Mouse (Mus musculus): ENCODE results near the gene Hibadh. TPM values are rescaled to one million over a fixed set of nuclear protein-coding genes. Genes with fewer than 3 reads are reported as not detected.

The Hibadh gene
- polyA plus RNA-seq, 1 experiment from 2014 or later = 111 TPM

DNA sequence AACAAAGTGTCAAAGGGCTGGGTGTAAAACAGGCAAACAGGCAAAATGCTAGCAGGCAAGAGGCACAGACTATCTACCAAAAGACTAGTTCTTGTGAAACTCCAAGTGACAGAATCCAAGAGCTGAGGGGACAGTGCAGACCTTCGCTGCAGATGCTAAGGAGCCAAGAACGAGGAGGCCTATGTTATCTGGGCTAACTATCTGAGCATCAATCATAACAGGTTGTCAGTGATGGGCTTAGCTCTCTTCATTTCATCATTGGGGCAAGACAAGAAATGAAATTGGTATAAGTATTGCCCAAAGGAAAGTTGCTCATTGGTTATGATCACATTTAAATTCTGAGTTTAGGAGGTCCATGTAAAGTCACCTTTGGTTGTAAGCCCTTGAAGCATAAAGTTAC, 4.8 kb downstream of the Hibadh start:
- Histone ChIP-seq H3K36me3 (no peaks in the 10 kb centered on the region), H3K9me3 (no peaks in the 10 kb centered on the region), H3K9ac (no peak overlapping the region), H3K27ac (no peak overlapping the region), H3K4me3 (replicated peaks) (no peak overlapping the region), H3K27me3 (replicated peaks) (no peaks in the 10 kb centered on the region), H3K4me1 (0 out of 2 replicates have a peak, but pooled peaks cover 2% of the 10 kb centered on the region), H3K4me2 (no peak overlapping the region)
- no peak for ATAC-seq (ENCODE audit: insufficient read depth, low FRiP score, low read depth)
- 71% methylated on average over 2 of the region's 2 CpGs for WGBS

DNA sequence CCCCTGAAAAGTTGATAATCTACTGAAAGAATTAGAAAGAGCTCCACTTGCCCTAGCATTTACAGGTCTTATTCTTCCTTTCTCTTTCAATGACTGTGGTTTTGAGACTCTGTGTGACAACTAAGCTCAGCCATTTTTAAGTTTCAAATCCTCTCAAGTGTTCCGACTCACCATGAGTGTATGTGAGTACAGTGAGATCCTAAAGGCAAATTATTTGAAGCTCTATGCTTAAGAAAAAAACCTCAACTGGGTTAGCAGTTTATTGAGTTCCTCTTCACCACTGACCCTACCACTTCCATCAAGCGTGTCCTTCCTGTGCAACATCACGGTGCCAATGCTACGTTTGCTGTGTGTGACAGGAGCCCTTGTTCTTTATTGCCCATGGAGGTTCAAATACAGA, 9.6 kb downstream of the Hibadh start:
- Histone ChIP-seq H3K9ac (no peak overlapping the region), H3K27me3 (replicated peaks) (no peaks in the 10 kb centered on the region), H3K4me3 (replicated peaks) (no peak overlapping the region), H3K36me3 (peaks cover 1% of the 10 kb centered on the region; the same call in 1 of the 2 replicates), H3K4me2 (no peak overlapping the region), H3K27ac (no peak overlapping the region), H3K9me3 (no peaks in the 10 kb centered on the region), H3K4me1 (no peaks in the 10 kb centered on the region)
- ATAC-seq (ENCODE audit: insufficient read depth, low FRiP score, low read depth) = no peak
- 96% methylated on average over 4 of the region's 4 CpGs for WGBS

DNA sequence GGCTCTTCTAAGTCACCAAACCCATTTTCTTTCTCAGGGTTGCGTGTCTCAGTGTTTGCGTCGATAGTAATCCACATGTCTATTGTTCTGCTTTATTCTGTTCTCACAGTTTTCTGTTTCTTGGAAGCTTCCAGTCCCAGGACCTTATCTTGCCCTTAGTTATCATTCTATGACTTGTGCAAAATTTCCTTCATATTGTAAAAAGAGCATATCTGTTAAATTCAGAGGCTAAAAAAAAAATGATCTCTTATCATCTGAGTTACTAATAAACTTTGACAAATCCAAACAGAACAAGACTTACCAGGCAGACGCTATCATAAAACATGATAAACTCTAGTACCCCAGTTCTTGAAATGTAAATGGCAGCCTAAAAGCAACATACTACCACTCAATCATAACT, 11.0 kb downstream of the Hibadh start:
- Histone ChIP-seq H3K36me3 (peaks cover 4% of the 10 kb centered on the region; the same call in 1 of the 2 replicates), H3K4me2 (no peak overlapping the region), H3K4me3 (replicated peaks) (no peak overlapping the region), H3K9ac (no peak overlapping the region), H3K27me3 (replicated peaks) (no peaks in the 10 kb centered on the region), H3K4me1 (no peaks in the 10 kb centered on the region), H3K27ac (no peak overlapping the region), H3K9me3 (no peaks in the 10 kb centered on the region)
- WGBS = 82% methylated on average over 4 of the region's 4 CpGs
- no peak for ATAC-seq (ENCODE audit: insufficient read depth, low FRiP score, low read depth)

DNA sequence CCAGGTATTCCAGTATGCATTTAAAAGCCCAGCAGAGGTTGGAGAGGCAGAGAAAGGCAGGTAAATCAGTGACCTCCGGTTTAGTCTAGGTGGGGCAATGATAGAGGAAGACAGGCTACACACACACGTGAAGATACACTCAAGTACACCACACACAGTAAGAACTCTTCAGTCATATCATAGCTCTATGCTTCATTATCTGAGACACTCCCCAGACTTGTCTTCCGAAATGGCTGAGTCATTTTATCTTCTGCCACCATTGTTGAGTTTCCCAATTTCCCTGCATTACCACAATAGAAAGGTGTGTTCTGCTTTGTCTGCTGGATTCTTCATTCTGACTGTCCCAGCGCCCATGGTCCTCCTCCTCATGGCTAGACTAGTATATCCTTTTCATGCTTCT, 13.5 kb downstream of the Hibadh start:
- 92% methylated on average over 4 of the region's 4 CpGs for WGBS
- no peak overlapping the region for H3K9ac ChIP-seq
- H3K4me2 ChIP-seq = no peak overlapping the region
- H3K27me3 ChIP-seq (replicated peaks) = no peaks in the 10 kb centered on the region
- H3K4me1 ChIP-seq = no peaks in the 10 kb centered on the region; the same call in 1 of the 2 replicates
- H3K9me3 ChIP-seq = no peaks in the 10 kb centered on the region
- H3K36me3 ChIP-seq = peaks cover 4% of the 10 kb centered on the region; the same call in 1 of the 2 replicates
- no peak overlapping the region for H3K4me3 ChIP-seq (replicated peaks)
- no peak overlapping the region for H3K27ac ChIP-seq
- no peak for ATAC-seq (ENCODE audit: insufficient read depth, low FRiP score, low read depth)

DNA sequence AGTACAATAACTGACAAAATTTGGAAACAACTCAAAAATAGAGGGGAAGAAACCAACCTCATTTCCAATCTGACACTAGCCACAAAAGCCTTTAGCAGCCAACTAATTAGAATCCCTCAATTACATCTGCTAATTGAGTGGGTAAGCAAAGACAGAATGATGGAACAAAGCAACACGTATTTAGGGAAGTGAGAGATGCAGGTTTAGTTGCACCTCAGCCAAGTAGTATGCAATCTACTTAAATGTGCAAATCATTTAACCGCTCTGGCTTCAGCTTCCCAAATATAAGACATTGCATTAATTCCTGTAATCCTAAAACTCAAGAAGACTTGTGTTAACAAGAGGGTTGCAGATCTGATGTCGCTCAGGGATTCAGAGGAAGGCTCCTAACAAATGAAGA, 16.4 kb downstream of the Hibadh start:
- Histone ChIP-seq H3K4me3 (replicated peaks) (no peak overlapping the region), H3K36me3 (peaks cover 10% of the 10 kb centered on the region; the same call in 1 of the 2 replicates), H3K27me3 (replicated peaks) (no peaks in the 10 kb centered on the region), H3K9ac (no peak overlapping the region), H3K27ac (no peak overlapping the region), H3K4me1 (no peaks in the 10 kb centered on the region; the same call in 1 of the 2 replicates), H3K9me3 (no peaks in the 10 kb centered on the region), H3K4me2 (no peak overlapping the region)
- WGBS = 87% methylated on average over 3 of the region's 3 CpGs
- no peak for ATAC-seq (ENCODE audit: insufficient read depth, low FRiP score, low read depth)

DNA sequence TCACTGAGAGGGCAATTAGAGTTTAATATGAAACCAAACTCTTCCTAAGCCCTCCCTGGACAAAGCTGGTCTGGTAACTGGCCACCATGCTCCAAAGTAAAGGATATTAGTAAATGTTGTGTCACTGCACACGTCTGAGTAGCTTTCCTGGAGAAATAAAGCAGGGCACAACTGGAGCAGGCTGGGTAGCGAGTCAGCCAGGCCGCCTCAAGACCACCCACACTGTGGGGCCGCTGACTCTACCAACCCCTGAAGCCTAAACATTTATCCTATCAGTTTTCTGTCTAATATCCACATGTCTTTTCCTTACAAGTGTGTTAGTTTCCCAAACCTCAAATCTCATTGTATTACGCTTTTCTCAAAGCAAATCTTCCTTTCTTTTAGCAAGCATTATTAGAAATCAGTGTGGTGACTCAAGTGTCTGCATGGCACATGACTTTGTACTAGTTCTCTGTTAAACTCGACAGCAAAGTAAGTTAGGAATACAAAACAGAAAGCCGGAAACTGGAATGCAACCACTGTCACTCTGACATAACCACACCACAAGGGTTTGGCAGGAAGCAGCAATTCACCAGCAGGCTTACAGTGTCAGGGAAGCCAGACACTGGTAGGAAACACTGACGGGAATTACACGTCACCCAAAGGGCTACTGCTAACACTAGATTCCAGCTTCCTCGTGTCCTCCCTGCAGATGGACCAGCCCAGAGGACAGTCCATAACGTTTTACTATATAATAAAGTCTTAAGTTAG, 18.3 kb downstream of the Hibadh start:
- H3K4me2 ChIP-seq = no peak overlapping the region
- WGBS = 36% methylated on average over 11 of the region's 11 CpGs
- ATAC-seq (ENCODE audit: insufficient read depth, low FRiP score, low read depth) = no peak
- no peak overlapping the region for H3K4me3 ChIP-seq (replicated peaks)
- no peak overlapping the region for H3K9ac ChIP-seq
- H3K4me1 ChIP-seq = no peaks in the 10 kb centered on the region; the same call in 1 of the 2 replicates
- H3K36me3 ChIP-seq = peaks cover 10% of the 10 kb centered on the region; the same call in 1 of the 2 replicates
- H3K27ac ChIP-seq = peak overlapping the region; percentile 31; the same call in 1 of the 2 replicates
- H3K27me3 ChIP-seq (replicated peaks) = no peaks in the 10 kb centered on the region
- no peaks in the 10 kb centered on the region for H3K9me3 ChIP-seq

DNA sequence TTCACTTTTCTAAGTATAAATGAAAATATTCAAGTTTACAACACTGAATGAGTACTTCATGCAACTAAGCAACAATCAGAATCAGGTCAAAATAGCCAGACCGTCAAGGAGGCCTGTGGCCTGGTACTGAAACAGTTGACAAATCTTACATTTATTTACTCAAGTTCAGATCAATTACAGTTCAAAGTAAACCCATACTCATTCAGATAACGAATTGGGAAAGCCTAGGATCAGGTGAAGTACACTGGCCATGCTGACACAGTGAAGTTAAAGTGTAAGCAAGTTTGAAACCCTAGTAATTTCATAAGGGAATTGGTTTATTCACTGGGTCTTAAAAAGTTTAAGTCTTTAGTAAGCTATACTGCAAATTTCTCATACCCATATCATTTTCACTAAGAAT, 20.1 kb downstream of the Hibadh start:
- WGBS = 50% methylated on average over 2 of the region's 2 CpGs
- ATAC-seq (ENCODE audit: insufficient read depth, low FRiP score, low read depth) = no peak
- Histone ChIP-seq H3K9me3 (no peaks in the 10 kb centered on the region), H3K36me3 (peaks cover 6% of the 10 kb centered on the region; the same call in 1 of the 2 replicates), H3K4me3 (replicated peaks) (no peak overlapping the region), H3K4me2 (no peak overlapping the region), H3K27ac (no peak overlapping the region), H3K9ac (no peak overlapping the region), H3K27me3 (replicated peaks) (no peaks in the 10 kb centered on the region), H3K4me1 (no peaks in the 10 kb centered on the region; the same call in 1 of the 2 replicates)

DNA sequence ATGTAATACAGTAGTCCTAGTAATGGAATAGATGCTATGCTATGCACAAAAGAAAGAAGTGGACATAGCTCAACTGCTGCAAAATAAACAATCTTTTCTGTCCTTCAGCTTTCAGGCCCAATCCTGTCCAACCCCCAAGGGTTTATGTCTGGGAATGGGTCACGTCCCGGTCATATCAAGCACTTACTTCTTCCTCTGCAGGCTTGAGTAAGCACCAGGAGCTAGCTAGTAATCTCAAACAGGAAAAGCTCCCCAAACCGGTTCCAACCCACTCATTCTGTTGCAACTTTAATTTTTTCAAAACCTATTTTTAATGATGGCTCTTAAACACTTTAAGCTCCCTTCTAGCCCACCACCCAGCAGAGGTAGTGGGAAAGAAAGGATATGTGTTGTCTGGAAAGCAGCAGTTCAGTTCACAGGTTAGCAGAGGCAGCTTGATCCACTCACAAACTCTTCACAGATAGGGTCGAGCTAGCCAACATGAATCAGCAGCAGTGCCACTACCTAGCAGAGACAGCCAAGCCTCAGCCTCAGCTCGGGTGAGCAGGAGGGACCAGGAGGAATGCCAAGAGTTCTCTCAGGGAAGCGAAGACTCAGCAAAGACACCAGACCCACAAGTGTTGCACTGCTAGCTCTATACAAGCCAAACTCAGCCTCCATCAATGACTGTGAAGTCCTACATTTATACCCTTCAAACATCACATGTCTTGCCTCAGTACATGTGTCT, 30.4 kb downstream of the Hibadh start:
- Histone ChIP-seq H3K27ac (peak overlapping the region; percentile 87), H3K4me2 (no peak overlapping the region; the same call in 1 of the 2 replicates), H3K9me3 (no peaks in the 10 kb centered on the region), H3K27me3 (replicated peaks) (no peaks in the 10 kb centered on the region), H3K9ac (no peak overlapping the region), H3K4me1 (no peaks in the 10 kb centered on the region), H3K36me3 (no peaks in the 10 kb centered on the region), H3K4me3 (replicated peaks) (no peak overlapping the region)
- ATAC-seq (ENCODE audit: insufficient read depth, low FRiP score, low read depth) = peak; percentile 87
- WGBS = 47% methylated on average over 6 of the region's 6 CpGs

DNA sequence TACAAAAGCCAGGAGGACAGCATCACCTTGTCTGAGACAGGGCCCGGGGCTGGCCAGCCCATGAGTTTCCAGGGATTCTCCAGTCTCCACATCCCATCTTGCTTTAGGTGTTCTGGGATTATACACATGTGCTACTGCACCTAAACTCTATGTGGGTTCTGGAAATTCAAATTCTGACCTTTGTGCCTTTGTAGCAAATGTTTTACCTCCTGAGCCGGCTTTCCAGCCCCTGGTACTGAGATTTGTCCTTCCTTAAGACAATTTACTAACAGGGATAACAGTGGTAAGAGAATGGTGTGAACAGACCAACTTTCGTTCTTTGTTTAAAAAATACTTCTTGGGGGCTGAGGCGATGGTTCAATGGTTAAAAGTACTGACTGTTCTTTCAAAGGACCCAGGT, 32.1 kb downstream of the Hibadh start:
- Histone ChIP-seq H3K4me2 (no peak overlapping the region), H3K9me3 (no peaks in the 10 kb centered on the region), H3K27ac (no peak overlapping the region), H3K27me3 (replicated peaks) (no peaks in the 10 kb centered on the region), H3K4me3 (replicated peaks) (no peak overlapping the region), H3K36me3 (no peaks in the 10 kb centered on the region), H3K9ac (no peak overlapping the region), H3K4me1 (no peaks in the 10 kb centered on the region)
- 86% methylated on average over 4 of the region's 4 CpGs for WGBS
- no peak for ATAC-seq (ENCODE audit: insufficient read depth, low FRiP score, low read depth)

DNA sequence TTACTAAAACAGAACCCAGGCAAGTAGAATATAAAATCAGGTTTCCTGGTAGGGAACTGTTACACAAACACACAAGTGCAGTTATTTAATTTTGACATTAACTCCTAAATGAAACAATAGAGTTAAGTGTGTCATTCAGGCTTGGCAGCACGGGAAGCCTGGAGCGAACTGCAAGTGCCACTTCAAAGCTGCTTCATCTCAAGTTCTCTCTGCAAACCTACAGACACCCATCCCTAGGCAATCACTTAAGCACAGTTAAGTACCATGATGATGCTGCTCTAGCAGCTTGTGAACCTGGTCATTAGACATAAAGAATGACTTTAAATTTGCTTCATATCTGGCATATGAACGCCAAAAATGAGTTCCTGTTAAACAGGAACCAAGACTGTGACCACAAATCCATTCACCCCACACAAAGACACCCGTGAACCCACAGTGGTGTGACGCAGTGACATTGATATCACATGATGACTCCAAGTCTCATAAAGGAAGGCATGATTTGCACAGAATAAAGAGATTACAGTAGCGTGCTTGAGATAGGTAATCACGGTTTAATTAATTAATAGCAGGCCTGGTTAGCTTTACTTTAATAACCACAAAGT, 33.3 kb downstream of the Hibadh start:
- Histone ChIP-seq H3K36me3 (no peaks in the 10 kb centered on the region), H3K27me3 (replicated peaks) (no peaks in the 10 kb centered on the region), H3K9ac (no peak overlapping the region), H3K4me1 (no peaks in the 10 kb centered on the region), H3K4me2 (no peak overlapping the region), H3K27ac (no peak overlapping the region), H3K9me3 (no peaks in the 10 kb centered on the region), H3K4me3 (replicated peaks) (no peak overlapping the region)
- 80% methylated on average over 7 of the region's 7 CpGs for WGBS
- no peak for ATAC-seq (ENCODE audit: insufficient read depth, low FRiP score, low read depth)

DNA sequence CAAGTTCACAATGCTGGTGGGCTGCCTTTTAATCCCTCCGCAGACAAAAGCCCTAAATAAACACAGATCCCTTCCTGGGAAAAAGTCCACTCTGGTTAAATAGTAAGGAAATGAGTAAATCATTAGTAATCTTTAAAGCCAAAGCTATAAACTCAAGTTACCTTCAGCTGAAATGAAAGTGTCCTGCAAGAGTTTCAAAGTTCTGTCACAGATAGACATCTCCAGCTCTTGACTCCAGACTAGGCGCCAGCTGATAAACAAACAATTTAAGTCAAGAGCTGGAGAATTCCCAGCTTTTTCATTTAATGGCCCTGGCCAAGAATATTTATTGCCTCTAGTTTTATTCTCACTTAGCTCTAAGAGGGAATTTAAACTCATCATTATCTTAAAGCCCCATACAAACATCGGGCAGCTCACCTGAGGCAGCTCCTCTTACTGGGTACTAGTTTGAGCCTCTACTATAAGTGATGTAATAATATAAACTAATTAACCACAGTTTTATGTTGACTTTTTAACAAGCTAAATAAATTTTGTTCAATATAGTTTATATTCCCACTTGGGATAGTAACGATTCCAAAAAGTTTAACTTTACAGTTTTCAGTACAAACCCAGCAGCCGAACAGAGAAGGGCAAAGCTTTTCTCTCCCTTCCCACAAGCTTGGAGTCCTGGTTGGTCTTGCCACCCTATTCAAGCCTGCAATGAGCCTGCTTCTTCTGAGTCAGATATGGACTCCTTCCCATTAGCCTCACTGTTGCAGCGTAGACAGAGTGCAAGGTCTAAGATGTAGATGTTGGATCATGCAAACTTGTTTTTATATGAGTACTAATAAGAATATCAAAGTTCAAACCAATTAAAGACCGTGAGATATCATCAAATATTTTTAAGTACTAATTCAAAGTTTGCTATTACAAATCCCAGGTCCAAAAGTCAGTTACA, 38.2 kb downstream of the Hibadh start:
- Histone ChIP-seq H3K27me3 (replicated peaks) (no peaks in the 10 kb centered on the region), H3K9me3 (no peaks in the 10 kb centered on the region), H3K4me3 (replicated peaks) (no peak overlapping the region), H3K27ac (no peak overlapping the region), H3K36me3 (no peaks in the 10 kb centered on the region), H3K4me1 (no peaks in the 10 kb centered on the region), H3K4me2 (no peak overlapping the region), H3K9ac (no peak overlapping the region)
- no peak for ATAC-seq (ENCODE audit: insufficient read depth, low FRiP score, low read depth)
- 57% methylated on average over 7 of the region's 7 CpGs for WGBS

Measured in stomach, embryonic 15.5 days (tissue).